ENCODE assay signal across 18 mouse cellular contexts in the genomic region with DNA sequence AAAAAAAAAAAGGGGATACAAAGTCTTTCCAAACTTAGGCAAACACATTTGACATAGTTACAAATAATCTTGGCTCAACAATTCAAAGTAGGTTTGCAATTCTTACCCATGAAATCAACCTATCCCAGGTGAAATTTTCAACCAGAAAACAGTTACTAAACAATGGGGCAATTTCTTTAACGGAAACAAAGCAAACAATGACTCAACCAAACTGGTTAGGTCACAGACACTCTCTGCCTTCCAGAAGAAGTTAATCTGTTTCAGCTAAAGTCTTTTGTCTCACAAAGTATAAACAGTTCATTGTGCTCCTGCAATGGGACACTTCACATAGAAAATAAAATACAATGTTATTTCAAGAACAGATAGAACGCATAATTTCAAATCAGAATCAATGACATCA.
"Had no signal": no experiment of that assay in that cellular context is flagged by ENCODE, and none has a peak within 500 bp of the region (broad histone marks: within the 10 kb centered on the region; RNA-seq: fewer than 3 reads in every experiment).

No protein-coding gene starts in this region.

- H3K9me3 ChIP-seq: heart, embryonic 13.5 days; heart, embryonic 15.5 days; hindbrain, embryonic 13.5 days; hindbrain, embryonic 15.5 days; intestine, embryonic 15.5 days; limb, embryonic 10.5 days; limb, embryonic 12.5 days had no signal

- H3K4me3 ChIP-seq: heart, adult 2 months; heart, embryonic 13.5 days; heart, embryonic 15.5 days; hindbrain, embryonic 13.5 days; hindbrain, embryonic 15.5 days; intestine, embryonic 15.5 days; left cerebral cortex, adult 2 months; limb, embryonic 10.5 days; limb, embryonic 12.5 days had no signal

- H3K27ac ChIP-seq: heart, adult 2 months; heart, embryonic 13.5 days; heart, embryonic 15.5 days; hindbrain, embryonic 13.5 days; intestine, embryonic 15.5 days; limb, embryonic 10.5 days; limb, embryonic 12.5 days had no signal

- H3K9ac ChIP-seq: forebrain, postnatal 0 days; heart, embryonic 13.5 days; heart, embryonic 15.5 days; hindbrain, embryonic 13.5 days; hindbrain, embryonic 15.5 days; intestine, embryonic 15.5 days; limb, embryonic 12.5 days had no signal

- ATAC-seq: inflammation-experienced regulatory T-cells, adult 6 months; intestine, embryonic 15.5 days; intestine, postnatal 0 days had no signal

- H3K36me3 ChIP-seq: hindbrain, embryonic 15.5 days; intestine, embryonic 15.5 days; limb, embryonic 10.5 days; limb, embryonic 12.5 days had no signal

- DNase-seq: forebrain, postnatal 0 days; gastrocnemius, postnatal 14 days; gastrocnemius, postnatal 36 days; heart, adult 2 months; heart, postnatal 14 days; heart, postnatal 36 days; liver had no signal

- H3K4me1 ChIP-seq: heart, embryonic 13.5 days; heart, embryonic 15.5 days; hindbrain, embryonic 13.5 days; hindbrain, embryonic 15.5 days; intestine, embryonic 15.5 days; limb, embryonic 10.5 days; limb, embryonic 12.5 days had no signal

- H3K4me2 ChIP-seq: heart, embryonic 11.5 days; heart, embryonic 13.5 days; heart, embryonic 15.5 days; hindbrain, embryonic 13.5 days; hindbrain, embryonic 15.5 days; intestine, embryonic 15.5 days; limb, embryonic 12.5 days had no signal

- H3K27me3 ChIP-seq: heart, embryonic 13.5 days; heart, embryonic 15.5 days; hindbrain, embryonic 13.5 days; hindbrain, embryonic 15.5 days; intestine, embryonic 15.5 days; limb, embryonic 12.5 days had no signal
